In genomic region chr16:66190801-66191200, GRCm38 (mm10) we compare ENCODE assay signal across 10 mouse cellular contexts.
DNase-seq lines count a peak whose midpoint lies in the region; ATAC-seq and TF ChIP-seq lines count a peak whose summit lies in the region.
"Had no signal": no experiment of that assay in that cellular context is flagged by ENCODE, and none has a peak within 500 bp of the region (broad histone marks: within the 10 kb centered on the region; RNA-seq: fewer than 3 reads in every experiment).

No protein-coding gene starts in this region.

- no peak overlapping the region for H3K27ac ChIP-seq in left cerebral cortex, adult 2 months
- H3K27ac ChIP-seq: liver, embryonic 15.5 days; stomach, embryonic 15.5 days had no signal

- peak; percentile 22 for DNase-seq in adrenal gland, postnatal 10 days
- no peak for DNase-seq in adrenal gland, postnatal 25 days
- peak; percentile 16 to 19 for DNase-seq in left cerebral cortex, adult 2 months (ENCODE audit: extremely low spot score in 1 of 2, low spot score in 2 of 2)
- DNase-seq in left cerebral cortex, adult 11 months (ENCODE audit: low spot score), result no peak
- DNase-seq in layer of hippocampus, adult 11-12 months (ENCODE audit: low spot score), result peak; percentile 51
- no peak for DNase-seq in spleen, postnatal 10 days (ENCODE audit: low spot score in 2 of 2)

- peak; percentile 43 for ATAC-seq in activated CD4-positive, CD25-positive, alpha-beta regulatory T cell, adult 4 months
- ATAC-seq in megakaryocyte, adult 5-6 weeks (ENCODE audit: poor library complexity, severe bottlenecking), result no peak

- no peak overlapping the region for H3K4me3 ChIP-seq in left cerebral cortex, adult 2 months
- H3K4me3 ChIP-seq: liver, embryonic 15.5 days; stomach, embryonic 15.5 days had no signal

- TF ChIP-seq CTCF in left cerebral cortex, adult 2 months (IDR thresholded peaks at IDR 0.05), result peak; percentile 87

- intact Hi-C loops in left cerebral cortex, adult 2 months (cut with DNase I), result no loop called here

Comparison
In these comparisons a context has a peak if more than half of its experiments do, and no peak if none do; other contexts are left out.
1. DNase-seq: peak in adrenal gland, postnatal 10 days (single experiment), left cerebral cortex, adult 2 months (2 of 2) and layer of hippocampus, adult 11-12 months (single experiment); none in adrenal gland, postnatal 25 days (single experiment), left cerebral cortex, adult 11 months (single experiment) and spleen, postnatal 10 days (0 of 2).